Mouse (Mus musculus): ENCODE data around the gene Wdr45b. TPM values are rescaled to one million over a fixed set of nuclear protein-coding genes. Genes with fewer than 3 reads are reported as not detected.

Wdr45b gene
- total and polyA plus RNA-seq, 3 experiments, result 27.0 to 53.0 (median 43.3) TPM

- Histone ChIP-seq H3K4me3 (replicated peaks in 1 of 3; ENCODE audit: low read depth in 2 of 3, low read length in 2 of 3, poor library complexity in 1 of 3) (no peak overlapping the region), H3K4me1 (ENCODE audit: control insufficient read depth in 1 of 2, insufficient read depth in 2 of 2) (no peaks in the 10 kb centered on the region), H3K27ac (ENCODE audit: insufficient read depth, low read depth) (no peak overlapping the region), H3K9me3 (replicated peaks; ENCODE audit: low read length) (no peaks in the 10 kb centered on the region), H3K4me2 (ENCODE audit: insufficient read depth, low read depth, poor library complexity, severe bottlenecking) (no peak overlapping the region), H3K36me3 (replicated peaks in 1 of 2; ENCODE audit: control insufficient read depth in 1 of 2, insufficient read depth in 1 of 2, low read length in 1 of 2) (peaks cover 63 to 92% of the 10 kb centered on the region in 2 experiments), H3K79me2 (replicated peaks; ENCODE audit: control insufficient read depth, extremely low read depth, insufficient read depth, poor library complexity, severe bottlenecking) (no peaks in the 10 kb centered on the region), H3K27me3 (replicated peaks) (no peaks in the 10 kb centered on the region), H3K9ac (ENCODE audit: insufficient read depth, low read depth) (no peak overlapping the region)
- TF ChIP-seq BHLHE40 (IDR thresholded peaks at IDR 0.05; ENCODE audit: low read depth, low read length), result no peak
- no peak for TF ChIP-seq MAX (IDR thresholded peaks at IDR 0.05; ENCODE audit: low read length)
- no peak for TF ChIP-seq E2F4 (IDR thresholded peaks at IDR 0.05; ENCODE audit: insufficient replicate concordance, low read depth, low read length)
- TF ChIP-seq MAZ (IDR thresholded peaks at IDR 0.05; ENCODE audit: low read depth, low read length), result no peak
- TF ChIP-seq NRF1 (IDR thresholded peaks at IDR 0.05; ENCODE audit: low read depth, low read length), result no peak
- TF ChIP-seq POLR2AphosphoS2 (IDR thresholded peaks at IDR 0.05; ENCODE audit: low read depth, low read length), result no peak
- no peak for TF ChIP-seq ETS1 (conservative IDR thresholded peaks at IDR 0.05; ENCODE audit: low read depth, low read length)
- TF ChIP-seq USF2 (conservative IDR thresholded peaks at IDR 0.05; ENCODE audit: low read depth, low read length), result no peak
- dilution Hi-C loops (cut with MboI; ENCODE audit: extremely low pct_ligation_motif_present, extremely low pct_unique_long_range_greater_than_20kb, low sequenced_read_pairs), result no loop called here
- in situ Hi-C loops (cut with MboI; ENCODE audit: low pct_ligation_motif_present, low pct_unique_long_range_greater_than_20kb, low sequenced_read_pairs), result no loop called here
- no peak for DNase-seq (ENCODE audit: extremely low read depth)
These were observed 55.8 kb downstream of the Wdr45b start for GRCm38 (mm10) chr11:121298493-121298892.

GRCm38 (mm10) chr11:121294771-121295170, 59.5 kb downstream of the Wdr45b start:
- peaks cover 60 to 92% of the 10 kb centered on the region in 2 experiments for H3K36me3 ChIP-seq (replicated peaks in 1 of 2; ENCODE audit: control insufficient read depth in 1 of 2, insufficient read depth in 1 of 2, low read length in 1 of 2)
- TF ChIP-seq ZMIZ1 (IDR thresholded peaks at IDR 0.05; ENCODE audit: low read depth, low read length) (no peak), TBP (conservative IDR thresholded peaks at IDR 0.05; ENCODE audit: low read depth, low read length) (no peak)

GRCm38 (mm10) chr11:121289859-121290258, 64.4 kb downstream of the Wdr45b start:
- Histone ChIP-seq H3K9ac (ENCODE audit: insufficient read depth, low read depth) (no peak overlapping the region), H3K27ac (ENCODE audit: insufficient read depth, low read depth) (no peak overlapping the region), H3K4me1 (ENCODE audit: control insufficient read depth in 1 of 2, insufficient read depth in 2 of 2) (no peaks in the 10 kb centered on the region), H3K4me3 (replicated peaks in 1 of 3; ENCODE audit: low read depth in 2 of 3, low read length in 2 of 3, poor library complexity in 1 of 3) (no peak overlapping the region), H3K79me2 (replicated peaks; ENCODE audit: control insufficient read depth, extremely low read depth, insufficient read depth, poor library complexity, severe bottlenecking) (no peaks in the 10 kb centered on the region), H3K27me3 (replicated peaks) (no peaks in the 10 kb centered on the region), H3K9me3 (replicated peaks; ENCODE audit: low read length) (no peaks in the 10 kb centered on the region), H3K36me3 (replicated peaks in 1 of 2; ENCODE audit: control insufficient read depth in 1 of 2, insufficient read depth in 1 of 2, low read length in 1 of 2) (peaks cover 67 to 95% of the 10 kb centered on the region in 2 experiments), H3K4me2 (ENCODE audit: insufficient read depth, low read depth, poor library complexity, severe bottlenecking) (no peak overlapping the region)
- dilution Hi-C loops (cut with MboI; ENCODE audit: extremely low pct_ligation_motif_present, extremely low pct_unique_long_range_greater_than_20kb, low sequenced_read_pairs), result no loop called here
- TF ChIP-seq ELF1 (IDR thresholded peaks at IDR 0.05; ENCODE audit: low read depth, low read length) (no peak), MEF2A (IDR thresholded peaks at IDR 0.05; ENCODE audit: borderline replicate concordance, low read depth, low read length) (no peak), IRF4 (IDR thresholded peaks at IDR 0.05; ENCODE audit: low read depth, low read length) (no peak), HCFC1 (IDR thresholded peaks at IDR 0.05; ENCODE audit: low read depth, low read length) (no peak), TCF12 (IDR thresholded peaks at IDR 0.05; ENCODE audit: low read depth, low read length) (no peak), TBP (conservative IDR thresholded peaks at IDR 0.05; ENCODE audit: low read depth, low read length) (no peak), USF1 (IDR thresholded peaks at IDR 0.05; ENCODE audit: low read depth, low read length) (no peak), CHD2 (IDR thresholded peaks at IDR 0.05; ENCODE audit: low read length) (no peak), RAD21 (IDR thresholded peaks at IDR 0.05; ENCODE audit: low read depth, low read length) (peak; percentile 49), SMC3 (IDR thresholded peaks at IDR 0.05; ENCODE audit: low read depth, low read length) (0 out of 2 replicates have a peak, but pooled peaks have one; percentile 14), PAX5 (IDR thresholded peaks at IDR 0.05; ENCODE audit: low read length) (no peak), ETS1 (conservative IDR thresholded peaks at IDR 0.05; ENCODE audit: low read depth, low read length) (no peak), GABPA (IDR thresholded peaks at IDR 0.05; ENCODE audit: insufficient replicate concordance, low read depth, low read length) (no peak), MYC (IDR thresholded peaks at IDR 0.05; ENCODE audit: low read depth, low read length) (no peak), MAZ (IDR thresholded peaks at IDR 0.05; ENCODE audit: low read depth, low read length) (no peak), POLR2AphosphoS2 (IDR thresholded peaks at IDR 0.05; ENCODE audit: low read depth, low read length) (no peak), BHLHE40 (IDR thresholded peaks at IDR 0.05; ENCODE audit: low read depth, low read length) (no peak), E2F4 (IDR thresholded peaks at IDR 0.05; ENCODE audit: insufficient replicate concordance, low read depth, low read length) (no peak), USF2 (conservative IDR thresholded peaks at IDR 0.05; ENCODE audit: low read depth, low read length) (no peak), CTCF (conservative IDR thresholded peaks at IDR 0.05 in 1 of 2, IDR thresholded peaks at IDR 0.05 in 1 of 2; ENCODE audit: low read depth in 2 of 2, low read length in 2 of 2) (peak in 1 of 2 experiments; percentile 54; a peak in 2 of 4 replicates), MAX (IDR thresholded peaks at IDR 0.05; ENCODE audit: low read length) (no peak)
- in situ Hi-C loops (cut with MboI; ENCODE audit: low pct_ligation_motif_present, low pct_unique_long_range_greater_than_20kb, low sequenced_read_pairs), result no loop called here
- no peak for DNase-seq (ENCODE audit: extremely low read depth)

More at GRCm38 (mm10) chr11:121294771-121295170, 59.5 kb downstream of the Wdr45b start:
- Histone ChIP-seq H3K27ac (ENCODE audit: insufficient read depth, low read depth) (no peak overlapping the region), H3K4me3 (replicated peaks in 1 of 3; ENCODE audit: low read depth in 2 of 3, low read length in 2 of 3, poor library complexity in 1 of 3) (no peak overlapping the region), H3K9ac (ENCODE audit: insufficient read depth, low read depth) (no peak overlapping the region), H3K4me1 (ENCODE audit: control insufficient read depth in 1 of 2, insufficient read depth in 2 of 2) (no peaks in the 10 kb centered on the region), H3K27me3 (replicated peaks) (no peaks in the 10 kb centered on the region), H3K9me3 (replicated peaks; ENCODE audit: low read length) (no peaks in the 10 kb centered on the region), H3K4me2 (ENCODE audit: insufficient read depth, low read depth, poor library complexity, severe bottlenecking) (no peak overlapping the region), H3K79me2 (replicated peaks; ENCODE audit: control insufficient read depth, extremely low read depth, insufficient read depth, poor library complexity, severe bottlenecking) (no peaks in the 10 kb centered on the region)
- no peak for DNase-seq (ENCODE audit: extremely low read depth)
- dilution Hi-C loops (cut with MboI; ENCODE audit: extremely low pct_ligation_motif_present, extremely low pct_unique_long_range_greater_than_20kb, low sequenced_read_pairs) (no loop called here), in situ Hi-C loops (cut with MboI; ENCODE audit: low pct_ligation_motif_present, low pct_unique_long_range_greater_than_20kb, low sequenced_read_pairs) (no loop called here)

Data from CH12.LX (cell line).